In the genomic region with DNA sequence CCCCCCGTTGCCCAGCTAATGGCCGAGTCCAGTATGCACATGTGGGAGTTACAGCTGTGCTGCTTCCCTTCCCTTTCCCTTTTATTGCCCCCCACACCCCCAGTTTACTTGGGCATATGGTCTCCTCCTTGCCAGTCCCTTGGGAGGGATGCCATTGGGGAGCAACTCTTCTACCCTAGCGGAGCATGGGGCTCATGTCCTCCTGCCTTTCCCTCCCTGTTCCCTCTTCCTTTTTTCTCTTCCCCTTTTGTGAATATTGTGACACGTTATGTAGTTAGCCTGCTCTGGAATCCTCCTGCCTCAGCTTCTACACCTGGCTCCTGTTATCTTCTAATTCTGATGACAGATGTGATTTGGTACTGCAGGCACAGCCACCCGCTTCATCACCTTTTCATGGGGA, we compare ENCODE assay signal across 22 mouse cellular contexts.
"Had no signal": no experiment of that assay in that cellular context is flagged by ENCODE, and none has a peak within 500 bp of the region (broad histone marks: within the 10 kb centered on the region; RNA-seq: fewer than 3 reads in every experiment).

No protein-coding gene starts in this region.

- H3K27ac ChIP-seq: heart, embryonic 10.5 days; hindbrain, embryonic 13.5 days; hindbrain, embryonic 15.5 days; hindbrain, postnatal 0 days; kidney, embryonic 15.5 days; kidney, postnatal 0 days; left cerebral cortex, adult 2 months; limb, embryonic 10.5 days; limb, embryonic 12.5 days; liver, embryonic 12.5 days had no signal

- DNase-seq: gastrocnemius, postnatal 14 days; heart, adult 18-20 months; heart, postnatal 10 days; heart, postnatal 36 days; kidney, adult 11 months; kidney, adult 2 months; kidney, adult 9 months; kidney, postnatal 14 days; kidney, postnatal 36 days; layer of hippocampus, adult 9-11 months had no signal

- ATAC-seq: hindbrain, postnatal 0 days; intestine, embryonic 16.5 days; liver, embryonic 12.5 days had no signal

- H3K4me3 ChIP-seq: heart, embryonic 10.5 days; heart, embryonic 12.5 days; hindbrain, embryonic 13.5 days; hindbrain, embryonic 15.5 days; kidney, embryonic 15.5 days; left cerebral cortex, adult 2 months; limb, embryonic 10.5 days; limb, embryonic 12.5 days; liver, embryonic 12.5 days had no signal

- H3K4me1 ChIP-seq: hindbrain, embryonic 15.5 days; liver, embryonic 12.5 days had no signal

- H3K36me3 ChIP-seq: heart, embryonic 10.5 days; heart, embryonic 12.5 days; hindbrain, embryonic 13.5 days; hindbrain, embryonic 15.5 days; kidney, embryonic 15.5 days; limb, embryonic 10.5 days; limb, embryonic 12.5 days; liver, embryonic 12.5 days had no signal

- H3K4me2 ChIP-seq: heart, embryonic 12.5 days; hindbrain, embryonic 13.5 days; hindbrain, embryonic 15.5 days; kidney, embryonic 15.5 days; limb, embryonic 12.5 days; liver, embryonic 12.5 days had no signal

- H3K27me3 ChIP-seq: heart, embryonic 12.5 days; hindbrain, embryonic 13.5 days; hindbrain, embryonic 15.5 days; kidney, embryonic 15.5 days; limb, embryonic 12.5 days; liver, embryonic 12.5 days had no signal

- H3K9ac ChIP-seq: heart, embryonic 12.5 days; hindbrain, embryonic 13.5 days; hindbrain, embryonic 15.5 days; kidney, embryonic 15.5 days; limb, embryonic 12.5 days; liver, embryonic 12.5 days had no signal

- H3K9me3 ChIP-seq: heart, embryonic 10.5 days; heart, embryonic 12.5 days; hindbrain, embryonic 13.5 days; hindbrain, embryonic 15.5 days; kidney, embryonic 15.5 days; limb, embryonic 10.5 days; limb, embryonic 12.5 days; liver, embryonic 12.5 days had no signal
